In genomic region chr11:103464443-103464842, GRCm38 (mm10) we compare ENCODE assay signal across 10 mouse cellular contexts. TPM values are rescaled to one million over a fixed set of nuclear protein-coding genes. Genes with fewer than 3 reads are reported as not detected.
DNase-seq lines count a peak whose midpoint lies in the region; ATAC-seq and TF ChIP-seq lines count a peak whose summit lies in the region.
"Had no signal": no experiment of that assay in that cellular context is flagged by ENCODE, and none has a peak within 500 bp of the region (broad histone marks: within the 10 kb centered on the region; RNA-seq: fewer than 3 reads in every experiment).

No protein-coding gene starts in this region.

- H3K36me3 ChIP-seq in forebrain, postnatal 0 days (ENCODE audit: insufficient read depth) = no peaks in the 10 kb centered on the region
- H3K36me3 ChIP-seq in forebrain, embryonic 13.5 days (ENCODE audit: poor library complexity, severe bottlenecking) = no peaks in the 10 kb centered on the region
- no peaks in the 10 kb centered on the region for H3K36me3 ChIP-seq in forebrain, embryonic 11.5 days (ENCODE audit: control insufficient read depth, insufficient read depth, low read length)
- H3K36me3 ChIP-seq: limb, embryonic 13.5 days had no signal

- no peak overlapping the region for H3K4me2 ChIP-seq in forebrain, postnatal 0 days (ENCODE audit: low read depth)
- H3K4me2 ChIP-seq in forebrain, embryonic 13.5 days = no peak overlapping the region
- no peak overlapping the region for H3K4me2 ChIP-seq in forebrain, embryonic 11.5 days (ENCODE audit: low read depth, low read length, severe bottlenecking)
- H3K4me2 ChIP-seq: limb, embryonic 13.5 days had no signal

- peak; percentile 32; the same call in 1 of the 2 replicates for TF ChIP-seq CTCF in forebrain, postnatal 0 days (IDR thresholded peaks at IDR 0.05; ENCODE audit: low read depth)

- DNase-seq in forebrain, postnatal 0 days = no peak
- DNase-seq in CD4-positive helper T cell, adult 2 months (ENCODE audit: low read depth, low spot score) = peak; percentile 16
- peak; percentile 15 for DNase-seq in lung, postnatal 14 days
- DNase-seq in ovary, postnatal 36 days (ENCODE audit: low spot score) = no peak
- DNase-seq in frontal cortex, postnatal 14 days (ENCODE audit: low spot score in 2 of 2) = no peak
- DNase-seq in forebrain, embryonic 11.5 days (ENCODE audit: low spot score) = no peak

- no peaks in the 10 kb centered on the region for H3K9me3 ChIP-seq in forebrain, postnatal 0 days (ENCODE audit: low read length)
- no peaks in the 10 kb centered on the region for H3K9me3 ChIP-seq in forebrain, embryonic 13.5 days (replicated peaks)
- H3K9me3 ChIP-seq in forebrain, embryonic 11.5 days (ENCODE audit: control insufficient read depth, low read length) = no peaks in the 10 kb centered on the region
- H3K9me3 ChIP-seq: limb, embryonic 13.5 days had no signal

- WGBS in forebrain, postnatal 0 days = 73% methylated on average over 7 of the region's 7 CpGs
- WGBS in forebrain, embryonic 13.5 days = 72% methylated on average over 7 of the region's 7 CpGs
- 72% methylated on average over 7 of the region's 7 CpGs for WGBS in forebrain, embryonic 11.5 days

- H3K4me1 ChIP-seq in forebrain, postnatal 0 days (ENCODE audit: insufficient read depth) = no peaks in the 10 kb centered on the region
- H3K4me1 ChIP-seq in forebrain, embryonic 13.5 days = no peaks in the 10 kb centered on the region
- H3K4me1 ChIP-seq in forebrain, embryonic 11.5 days (replicated peaks; ENCODE audit: control insufficient read depth, insufficient read depth, low read length) = no peaks in the 10 kb centered on the region
- H3K4me1 ChIP-seq: limb, embryonic 13.5 days had no signal

- no peak overlapping the region for H3K9ac ChIP-seq in forebrain, postnatal 0 days
- H3K9ac ChIP-seq in forebrain, embryonic 13.5 days = no peak overlapping the region
- no peak overlapping the region for H3K9ac ChIP-seq in forebrain, embryonic 11.5 days (ENCODE audit: low read length)
- H3K9ac ChIP-seq: limb, embryonic 13.5 days had no signal

- H3K27me3 ChIP-seq in forebrain, postnatal 0 days (ENCODE audit: insufficient read depth, low read length) = no peaks in the 10 kb centered on the region
- no peaks in the 10 kb centered on the region for H3K27me3 ChIP-seq in forebrain, embryonic 13.5 days
- H3K27me3 ChIP-seq in forebrain, embryonic 11.5 days (ENCODE audit: control insufficient read depth, insufficient read depth, low read length) = no peaks in the 10 kb centered on the region
- H3K27me3 ChIP-seq: limb, embryonic 13.5 days had no signal

- no peak for ATAC-seq in forebrain, postnatal 0 days
- ATAC-seq in forebrain, embryonic 13.5 days = no peak
- ATAC-seq in common myeloid progenitor, adult 5-6 weeks (replicated peaks; ENCODE audit: low read depth, poor library complexity, severe bottlenecking) = peak; percentile 74
- no peak for ATAC-seq in forebrain, embryonic 11.5 days (replicated peaks; ENCODE audit: low FRiP score)

- no peak overlapping the region for H3K27ac ChIP-seq in forebrain, postnatal 0 days (ENCODE audit: low read depth, low read length)
- no peak overlapping the region for H3K27ac ChIP-seq in forebrain, embryonic 13.5 days
- no peak overlapping the region for H3K27ac ChIP-seq in forebrain, embryonic 11.5 days (ENCODE audit: low read depth, low read length)
- H3K27ac ChIP-seq: limb, embryonic 13.5 days had no signal

- H3K4me3 ChIP-seq in forebrain, postnatal 0 days (ENCODE audit: low read depth, low read length) = no peak overlapping the region
- H3K4me3 ChIP-seq in forebrain, embryonic 13.5 days = no peak overlapping the region
- H3K4me3 ChIP-seq in forebrain, embryonic 11.5 days (ENCODE audit: low read depth, low read length) = no peak overlapping the region
- H3K4me3 ChIP-seq: limb, embryonic 13.5 days had no signal

RNA-seq across cellular contexts. Expression of gene Lrrc37a, which starts 40.0 kb away (rescaled TPM):
- total RNA-seq in forebrain, postnatal 0 days (2014; rRNA removed) = not detected in 2 replicates
- not detected in 2 replicates for polyA plus RNA-seq in forebrain, postnatal 0 days (2015; fragmentation: Nextera tagmentation; extraction: Ambion mirVana)
- polyA plus RNA-seq in forebrain, embryonic 13.5 days (2015; fragmentation: Nextera tagmentation; extraction: Ambion mirVana) = not detected in 2 replicates
- not detected in 2 replicates for total RNA-seq in common myeloid progenitor, adult 5-6 weeks (2017)
- polyA plus RNA-seq in forebrain, embryonic 11.5 days (2014; fragmentation: Nextera tagmentation; extraction: Ambion mirVana) = not detected in 2 replicates
- polyA plus RNA-seq: limb, embryonic 13.5 days; stomach, embryonic 14.5 days had no signal

RNA-seq across cellular contexts. Expression of gene Plekhm1, which starts 52.0 kb away (rescaled TPM):
- 4.2 and 7.1 TPM in 2 replicates for total RNA-seq in forebrain, postnatal 0 days (2014; rRNA removed)
- 5.3 and 5.7 TPM in 2 replicates for polyA plus RNA-seq in forebrain, postnatal 0 days (2015; fragmentation: Nextera tagmentation; extraction: Ambion mirVana)
- polyA plus RNA-seq in forebrain, embryonic 13.5 days (2015; fragmentation: Nextera tagmentation; extraction: Ambion mirVana) = 7.7 and 8.0 TPM in 2 replicates
- total RNA-seq in common myeloid progenitor, adult 5-6 weeks (2017) = 3.6 and 6.3 TPM in 2 replicates
- 10.1 and 11.3 TPM in 2 replicates for polyA plus RNA-seq in forebrain, embryonic 11.5 days (2014; fragmentation: Nextera tagmentation; extraction: Ambion mirVana)

Comparison
In these comparisons a context has a peak if more than half of its experiments do, and no peak if none do; other contexts are left out.
1. DNase-seq: peak in CD4-positive helper T cell, adult 2 months (single experiment) and lung, postnatal 14 days (single experiment); none in forebrain, postnatal 0 days (single experiment), ovary, postnatal 36 days (single experiment), frontal cortex, postnatal 14 days (0 of 2) and forebrain, embryonic 11.5 days (single experiment).